Mouse (Mus musculus) olfactory bulb, adult 2 months (tissue): ENCODE results near the gene Crip2.

Source experiments
- CTCF ChIP-seq: fragments of 200-500 bp; IDR thresholded peaks from 2 replicates; pipeline ENCODE4 v1.5.1; 2012; ENCODE audit warnings: low read depth, mild to moderate bottlenecking, low read length, moderate library complexity; ENCODE audit not compliant: insufficient read depth
- POLR2A ChIP-seq: fragments of 200-500 bp; IDR thresholded peaks from 2 replicates; pipeline ENCODE4 v1.6.1; 2012; ENCODE audit warnings: mild to moderate bottlenecking, low read depth, low read length, moderate library complexity; ENCODE audit not compliant: insufficient read depth

GRCm38 (mm10) chr12:113135401-113135800 is 4.6 kb upstream of the Crip2 start:
- TF ChIP-seq CTCF (no peak), POLR2A (no peak)
